Mouse (Mus musculus) megakaryocyte, adult 5-6 weeks (primary cell): Measurements from ENCODE around the gene Retsat. TPM values are rescaled to one million over a fixed set of nuclear protein-coding genes. Genes with fewer than 3 reads are reported as not detected.

ENCODE experiments used
- ATAC-seq: 2 replicates; pipeline ENCODE4 v1.8.0; 2016; ENCODE audit warnings: mild to moderate bottlenecking, inconsistent platforms; ENCODE audit not compliant: poor library complexity, severe bottlenecking
- total RNA-seq, 2 experiments: library from RNA; stranded (forward) in 1 of 2; stranded (reverse) in 1 of 2; fragments of 153-499, 151-499 nt in 1 of 2; fragments of 221-1000, 200-1000 nt in 1 of 2; gene quantifications; 2 replicates each; pipeline versions ENCODE4 v1.2.3 to v1.2.4; 2015 to 2017

Retsat gene
- total RNA-seq, 2 experiments from 2014 or later, result 5.2 to 7.2 TPM

DNA sequence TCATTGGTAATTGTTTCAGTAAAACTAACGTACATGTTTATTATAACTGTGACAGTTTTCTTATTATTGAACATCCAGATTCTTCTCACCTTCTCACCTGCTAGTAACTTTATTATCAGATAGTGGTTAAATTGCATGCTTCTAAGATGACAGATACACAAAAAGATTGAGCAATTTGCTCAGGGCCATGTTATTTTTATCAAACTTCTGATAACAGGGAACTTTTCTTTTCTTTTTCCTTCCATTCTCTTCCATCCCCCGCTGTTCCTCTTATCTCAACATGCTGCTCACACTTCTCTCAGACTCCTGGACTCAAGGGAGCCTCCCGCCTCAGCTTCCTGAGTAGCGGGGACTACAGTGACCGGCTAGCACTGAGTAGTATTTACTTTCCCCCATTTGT lies 22.6 kb downstream of the Retsat start:
- ATAC-seq, result no peak

DNA sequence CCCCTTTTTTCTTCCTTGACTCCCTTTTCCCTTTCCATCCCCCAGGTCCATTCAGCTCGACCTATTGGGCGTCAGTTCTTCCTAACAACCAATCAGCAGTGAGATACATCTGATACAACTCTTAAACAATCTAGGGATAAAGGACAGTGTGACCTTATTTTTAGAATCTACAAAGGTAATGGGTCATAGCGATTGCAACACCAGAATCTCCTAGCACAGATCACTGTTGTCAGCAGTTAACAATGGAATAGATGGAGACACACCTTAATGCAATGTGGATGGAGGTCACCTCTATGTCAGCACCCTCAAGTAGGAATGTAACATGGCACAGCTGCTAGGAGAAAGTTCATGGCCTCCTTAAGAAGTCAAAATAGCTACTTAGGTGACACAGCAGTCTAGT lies 24.6 kb downstream of the Retsat start:
- no peak for ATAC-seq

DNA sequence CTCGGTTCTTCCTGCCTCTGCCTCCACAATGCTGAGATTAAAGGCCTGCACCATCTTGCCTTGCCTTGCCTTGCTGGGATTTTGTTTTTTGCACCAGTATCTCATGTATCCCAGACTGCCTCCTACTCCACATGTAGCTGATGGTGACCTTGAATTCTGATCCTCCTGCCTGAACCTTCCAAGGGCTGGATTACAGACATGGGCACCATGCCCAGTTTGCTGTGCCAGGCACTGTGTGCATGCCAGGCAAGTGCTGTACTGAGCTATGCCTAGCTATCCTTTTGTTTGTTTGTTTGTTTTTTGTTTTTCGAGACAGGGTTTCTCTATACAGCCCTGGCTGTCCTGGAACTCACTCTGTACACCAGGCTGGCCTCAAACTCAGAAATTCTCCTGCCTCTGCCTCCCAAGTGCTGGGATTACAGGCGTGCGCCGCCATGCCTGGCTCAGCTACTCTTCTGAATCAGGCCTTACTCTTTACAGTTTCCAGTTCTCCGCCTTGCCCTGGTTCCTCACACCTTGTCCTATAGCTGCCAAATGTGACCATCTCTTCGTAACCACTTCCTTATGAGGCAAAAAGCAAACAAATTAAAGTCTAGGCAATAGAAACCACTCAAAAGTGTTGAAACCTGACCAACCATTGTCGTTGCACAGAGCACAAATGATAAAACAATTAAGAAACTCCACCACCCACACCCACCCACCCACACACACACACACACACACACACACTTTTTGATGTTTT lies 25.6 kb downstream of the Retsat start:
- peak; percentile 86 for ATAC-seq

DNA sequence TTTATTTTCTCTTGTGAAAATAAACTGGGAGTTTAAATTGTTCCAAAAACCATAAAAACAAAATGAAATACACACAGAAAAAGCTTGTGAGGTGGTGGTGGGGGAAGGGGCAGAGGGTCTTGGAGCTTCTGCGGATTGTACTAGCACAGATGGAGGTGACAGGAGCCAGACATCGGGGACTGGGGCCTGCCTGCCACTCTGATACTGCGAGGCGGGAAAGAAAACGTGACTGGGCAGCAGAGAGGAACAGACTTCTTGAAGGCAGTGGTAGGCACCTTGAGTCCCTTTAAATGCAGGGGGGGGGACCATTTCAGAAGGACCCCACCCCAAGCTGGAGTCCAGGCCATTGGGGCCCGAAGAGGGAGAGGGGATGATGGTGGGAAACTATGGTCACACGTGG lies 28.1 kb downstream of the Retsat start:
- no peak for ATAC-seq

DNA sequence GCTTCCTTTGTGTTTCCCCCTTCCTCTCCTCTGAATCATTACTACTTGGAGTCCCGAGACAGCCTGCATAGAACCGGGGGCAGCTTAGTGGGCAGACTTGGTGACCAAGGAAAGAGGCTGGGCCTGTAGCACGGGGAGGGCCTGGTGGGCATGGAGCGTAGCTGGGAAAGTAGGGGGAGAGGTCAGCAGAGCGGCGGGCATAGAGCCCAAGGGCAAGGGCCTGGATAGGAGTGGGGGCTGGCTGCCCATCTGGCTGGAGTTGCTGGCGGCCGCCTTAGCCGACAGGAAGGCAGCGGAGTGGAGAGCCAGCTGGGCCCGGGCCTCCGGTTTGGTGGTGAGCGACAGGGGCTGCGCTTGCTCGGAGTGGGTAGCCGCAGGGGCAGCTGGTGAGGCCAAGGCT lies 29.0 kb downstream of the Retsat start:
- no peak for ATAC-seq

DNA sequence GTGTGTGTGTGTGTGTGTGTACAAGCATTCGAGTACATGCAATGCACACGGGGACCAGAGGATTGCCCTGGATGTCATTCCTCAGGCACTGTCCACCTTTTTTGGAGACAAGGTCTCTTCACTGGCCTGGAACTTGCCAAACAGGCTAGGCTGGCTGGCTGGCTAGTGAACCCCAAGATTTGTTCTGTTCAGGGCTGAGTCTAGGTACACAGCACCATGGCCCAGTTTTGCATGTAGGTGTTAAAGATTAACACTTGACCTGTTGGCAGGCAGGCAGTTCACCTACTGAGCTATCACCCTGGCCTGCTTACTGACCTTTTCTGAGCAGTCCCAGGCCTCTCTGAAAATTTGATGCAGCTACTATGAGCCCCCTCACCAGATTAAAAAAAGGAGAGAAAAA lies 32.1 kb downstream of the Retsat start:
- no peak for ATAC-seq

DNA sequence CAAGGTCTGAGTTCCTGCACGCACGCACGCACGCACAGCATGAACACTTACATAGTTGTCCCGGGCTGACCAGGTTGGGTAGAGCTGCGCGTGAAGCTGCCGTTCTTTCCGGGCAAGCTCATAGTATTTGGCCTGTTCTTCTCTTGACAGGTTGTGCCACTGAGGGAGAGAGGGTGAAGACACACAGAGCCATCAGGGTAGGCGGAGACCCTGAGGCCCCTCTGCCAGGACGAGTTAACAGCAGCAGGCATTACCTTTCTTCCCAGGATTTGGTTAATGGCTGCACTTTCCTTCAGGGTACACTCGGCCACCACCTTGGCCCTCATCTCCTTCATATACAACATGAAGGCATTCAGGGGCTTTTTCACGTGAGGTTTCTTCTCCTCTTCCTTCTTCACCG lies 32.7 kb downstream of the Retsat start:
- no peak for ATAC-seq

DNA sequence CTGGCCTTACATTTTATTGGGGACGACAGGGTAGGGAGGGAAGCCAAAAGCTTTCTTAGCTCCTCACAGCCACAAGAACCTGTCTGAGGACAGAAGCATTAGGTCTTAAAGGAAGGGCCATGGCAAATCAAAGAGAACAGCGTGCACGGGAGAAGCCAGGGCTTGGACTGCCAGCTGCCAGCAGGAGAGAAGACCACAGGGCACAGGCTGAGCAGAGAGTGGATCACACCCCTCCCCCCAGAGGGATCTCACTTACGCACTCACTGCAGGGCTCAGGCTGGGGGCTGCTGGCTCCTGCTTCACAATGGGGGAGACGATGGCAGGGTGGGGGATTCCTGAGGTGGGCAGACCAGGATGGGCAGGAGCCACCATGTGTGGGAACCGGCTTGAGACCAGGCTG lies 33.4 kb downstream of the Retsat start:
- no peak for ATAC-seq

DNA sequence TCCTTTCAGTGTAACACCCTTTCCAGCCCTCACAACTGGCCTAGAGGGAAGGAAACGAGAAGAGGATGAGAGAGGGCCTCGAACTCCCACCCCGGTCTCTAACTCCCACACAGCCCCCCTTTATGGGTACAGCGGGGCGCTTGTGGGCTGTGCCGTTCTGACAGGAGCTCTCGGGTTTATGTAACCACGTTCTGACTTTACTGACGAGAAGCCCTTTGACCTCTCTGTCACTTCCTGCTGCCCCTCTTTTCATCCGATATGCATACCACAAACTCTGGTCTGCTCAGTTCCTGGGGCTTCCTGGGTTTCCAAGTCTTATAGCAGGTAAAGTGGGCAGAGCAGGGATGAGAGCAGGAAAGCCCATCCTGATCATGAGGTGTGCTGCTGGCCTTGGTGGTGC lies 36.0 kb downstream of the Retsat start:
- no peak for ATAC-seq

DNA sequence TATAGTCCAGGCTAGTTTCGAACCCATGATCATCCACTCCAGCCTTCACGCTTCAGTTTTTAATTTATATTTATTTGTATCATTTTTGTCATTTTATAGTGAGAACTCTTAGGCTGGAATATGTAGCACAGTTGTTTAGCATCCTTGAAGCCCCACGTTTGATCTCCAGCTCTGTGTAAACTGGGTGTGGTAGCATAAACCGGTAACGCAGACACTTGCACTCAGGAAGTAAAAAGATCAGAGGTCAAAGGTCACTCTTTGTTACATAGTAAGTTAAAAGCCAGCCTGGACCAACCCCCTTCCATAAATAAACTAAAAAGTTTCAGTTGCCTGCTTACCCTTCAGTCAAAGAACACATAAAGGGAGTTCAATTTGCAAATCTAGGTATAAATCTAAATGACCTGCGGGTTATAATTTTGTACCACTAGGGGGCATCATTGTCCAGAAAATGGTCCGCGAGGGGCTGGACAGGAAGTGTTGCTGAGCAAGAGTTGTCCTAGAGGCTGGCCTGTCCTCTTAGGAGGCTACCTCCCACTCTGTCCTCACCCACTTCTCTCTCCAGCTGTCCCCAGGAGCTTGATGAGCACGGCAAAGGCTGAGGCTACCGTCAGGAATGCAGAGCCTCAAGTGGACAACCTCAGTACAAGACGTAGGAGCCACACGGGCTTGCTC lies 37.6 kb downstream of the Retsat start:
- peak; percentile 94 for ATAC-seq

DNA sequence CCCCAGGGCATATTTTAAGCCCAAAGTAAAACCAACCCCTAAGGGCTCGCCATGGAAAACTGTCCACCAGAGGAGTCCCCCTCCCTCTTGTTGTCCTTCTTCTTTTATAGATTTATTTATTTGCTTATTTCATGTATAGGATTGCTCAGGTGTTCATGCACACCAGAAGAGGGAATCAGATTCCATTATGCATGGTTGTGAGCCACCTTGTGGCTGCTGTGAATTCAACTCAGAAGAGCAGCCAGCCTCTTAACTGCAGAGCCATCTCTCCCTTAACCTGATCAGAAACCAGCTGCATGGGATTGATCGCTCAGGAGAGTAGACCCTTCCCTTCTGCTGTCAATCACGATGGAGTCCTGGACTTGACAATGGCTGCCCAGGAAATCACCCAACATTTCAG lies 38.7 kb downstream of the Retsat start:
- no peak for ATAC-seq

DNA sequence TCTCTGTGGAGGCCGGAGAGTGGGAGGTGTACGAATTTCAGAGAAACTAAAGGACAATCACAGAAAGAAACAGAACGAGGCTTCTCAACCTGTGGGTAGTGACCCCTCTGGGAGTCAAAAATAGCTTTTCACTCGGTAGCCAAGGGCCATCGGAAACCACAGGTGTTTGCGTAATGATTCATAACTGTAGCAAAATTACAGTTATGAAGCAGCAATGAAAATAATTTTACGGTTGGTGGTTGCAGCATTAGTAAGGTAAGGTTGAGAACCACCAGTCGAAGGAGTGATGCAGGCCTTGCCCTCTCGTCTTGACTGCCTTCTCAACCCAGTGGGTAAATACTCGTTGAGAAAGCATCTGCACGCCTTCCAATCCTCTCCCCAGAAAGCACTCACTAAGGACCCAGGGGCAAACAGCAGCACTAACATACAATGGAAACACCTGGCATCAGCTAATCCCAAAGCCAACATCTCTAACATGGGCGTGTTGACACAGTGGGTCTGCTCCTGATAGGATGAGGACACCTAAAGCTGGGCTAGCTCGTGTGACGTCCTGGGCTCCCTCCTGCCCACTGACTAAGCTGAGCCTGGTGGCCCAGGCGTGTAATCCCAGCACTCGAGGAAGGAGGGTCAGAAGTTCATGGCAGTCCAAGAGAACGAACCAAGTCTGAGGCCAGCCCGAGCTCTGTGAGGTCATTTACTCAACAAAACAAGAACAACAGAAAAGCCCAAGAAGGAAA lies 43.1 kb downstream of the Retsat start:
- ATAC-seq, result peak; percentile 20; the same call in 1 of the 2 replicates

DNA sequence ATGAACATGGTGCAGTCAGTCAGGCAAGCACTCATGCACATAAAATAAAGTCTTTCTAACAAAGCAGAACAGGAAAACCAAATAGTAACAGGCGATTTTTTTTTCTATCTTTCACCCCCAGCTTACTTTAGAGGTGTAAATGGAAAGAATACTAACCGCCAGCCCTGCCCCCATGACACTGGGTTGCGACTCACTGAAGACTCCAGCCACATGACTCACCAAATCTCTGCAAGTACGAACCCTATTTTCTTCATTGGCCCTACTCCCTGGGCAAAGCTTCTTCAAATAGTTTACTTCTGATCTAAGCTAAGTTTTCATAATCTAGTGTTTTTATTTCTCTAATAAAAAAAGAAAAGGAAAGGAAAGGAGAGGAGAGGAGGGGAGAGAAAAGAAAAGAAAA lies 46.3 kb downstream of the Retsat start:
- 0 out of 2 replicates have a peak, but pooled peaks have one; percentile 19 for ATAC-seq

DNA sequence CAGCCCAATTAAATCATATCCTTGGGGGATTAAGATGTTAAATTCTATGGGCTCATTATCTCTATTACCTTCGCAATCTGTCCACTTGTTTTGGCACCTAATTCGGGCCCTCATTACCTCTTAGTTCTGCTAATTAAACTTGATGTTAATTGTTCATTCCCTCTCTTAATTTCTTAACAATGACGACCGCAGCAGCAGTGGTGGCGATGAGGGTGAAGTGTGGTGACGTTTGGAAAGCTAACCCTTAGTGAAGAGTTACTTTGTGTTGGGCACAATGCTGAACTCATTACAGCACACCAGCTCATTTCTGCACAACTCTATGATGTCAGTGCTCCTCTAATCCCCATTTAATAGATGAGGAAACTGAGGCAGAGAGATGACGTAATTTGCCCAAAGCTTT lies 47.1 kb downstream of the Retsat start:
- ATAC-seq, result no peak

DNA sequence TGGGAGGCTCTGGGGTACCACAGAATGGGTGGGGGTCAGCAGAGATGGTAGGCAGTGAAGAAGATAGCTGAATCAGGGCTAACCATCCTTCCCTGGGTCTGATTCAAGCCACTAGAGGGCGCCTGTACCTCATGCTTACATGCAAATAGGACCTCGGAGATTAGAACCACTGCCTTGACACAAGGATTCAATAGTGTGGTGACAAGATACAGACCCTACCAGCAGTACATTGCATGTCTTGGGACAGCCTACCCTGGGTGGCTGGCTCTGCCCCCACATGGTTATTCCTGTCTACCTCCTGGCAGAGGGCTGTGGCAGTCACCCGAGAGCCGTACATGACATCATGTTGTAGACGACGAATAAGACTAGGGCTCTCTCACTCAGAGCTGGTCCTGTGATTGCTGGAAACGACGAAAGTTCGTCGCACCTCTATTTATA lies 49.1 kb downstream of the Retsat start:
- ATAC-seq, result peak; percentile 68

DNA sequence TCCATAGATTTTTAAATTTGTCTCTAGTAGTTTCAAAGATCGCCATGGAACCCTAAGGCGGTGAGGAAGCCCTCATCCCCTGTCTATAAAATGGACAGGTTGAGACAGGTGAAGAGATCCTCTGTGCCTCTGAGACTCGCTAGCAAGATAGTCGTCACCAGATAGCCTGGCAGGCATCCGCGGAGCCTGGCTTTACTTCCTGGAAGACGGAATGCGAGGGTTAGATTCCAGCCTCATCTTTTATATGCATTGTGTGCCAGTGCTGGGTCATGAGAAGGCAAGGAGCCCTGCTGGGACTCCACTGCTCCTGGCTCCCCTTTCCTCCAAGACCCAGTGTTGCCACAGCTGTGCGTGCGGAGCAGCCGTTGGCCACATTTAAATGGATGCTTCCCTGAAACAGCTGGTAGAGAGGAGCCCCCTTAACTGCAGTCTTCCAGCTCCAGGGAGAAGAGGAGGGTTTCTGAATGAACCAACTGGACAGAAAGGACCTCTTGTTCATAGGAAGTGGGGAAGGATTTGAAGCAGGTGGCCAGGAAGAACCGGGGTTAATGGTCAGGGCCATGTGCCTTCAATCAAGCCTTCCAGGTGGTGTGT lies 49.8 kb downstream of the Retsat start:
- no peak for ATAC-seq

DNA sequence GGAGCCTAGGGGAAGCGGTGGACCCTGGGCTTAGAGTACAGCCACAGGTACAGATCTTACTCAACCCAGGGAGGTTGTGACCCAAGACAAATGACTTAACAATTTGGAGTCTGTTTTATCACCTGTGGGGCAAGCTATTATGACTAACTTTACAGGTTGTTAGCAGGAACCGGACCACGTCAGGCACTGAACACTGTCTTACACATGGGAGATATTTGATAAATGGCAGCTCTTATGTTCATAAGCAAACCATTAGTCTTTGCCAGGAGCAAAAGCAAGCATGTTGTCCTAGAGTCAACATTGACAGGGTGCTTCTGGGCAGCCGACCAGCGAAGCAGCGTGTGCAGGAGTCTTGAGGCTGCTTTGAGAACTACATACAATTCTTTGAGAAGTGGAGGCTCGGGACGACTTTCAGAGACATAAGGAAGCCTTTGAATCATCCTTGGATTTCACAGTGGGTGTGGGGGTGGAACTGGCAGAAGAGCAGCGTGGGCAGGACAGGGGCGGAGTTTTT lies 52.1 kb downstream of the Retsat start:
- no peak for ATAC-seq

DNA sequence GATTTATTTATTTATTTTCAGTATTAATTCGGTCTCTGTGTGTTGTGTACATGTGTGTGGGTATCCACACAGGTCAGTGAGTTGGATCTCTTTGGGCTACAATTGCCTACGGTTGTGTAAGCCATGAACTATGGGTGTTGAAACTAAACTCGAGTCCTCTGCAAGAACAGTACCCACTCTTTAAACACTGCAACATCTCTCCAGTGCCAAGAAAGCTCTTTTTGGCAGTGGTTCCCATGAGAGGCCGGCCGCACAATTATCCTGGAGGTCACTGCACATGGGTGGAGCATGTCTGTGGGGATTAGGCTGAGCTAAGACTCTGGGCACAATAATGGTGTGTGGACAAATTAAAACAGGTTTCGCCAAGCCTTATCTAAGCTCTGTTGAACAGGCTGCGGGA lies 55.1 kb downstream of the Retsat start:
- no peak for ATAC-seq

DNA sequence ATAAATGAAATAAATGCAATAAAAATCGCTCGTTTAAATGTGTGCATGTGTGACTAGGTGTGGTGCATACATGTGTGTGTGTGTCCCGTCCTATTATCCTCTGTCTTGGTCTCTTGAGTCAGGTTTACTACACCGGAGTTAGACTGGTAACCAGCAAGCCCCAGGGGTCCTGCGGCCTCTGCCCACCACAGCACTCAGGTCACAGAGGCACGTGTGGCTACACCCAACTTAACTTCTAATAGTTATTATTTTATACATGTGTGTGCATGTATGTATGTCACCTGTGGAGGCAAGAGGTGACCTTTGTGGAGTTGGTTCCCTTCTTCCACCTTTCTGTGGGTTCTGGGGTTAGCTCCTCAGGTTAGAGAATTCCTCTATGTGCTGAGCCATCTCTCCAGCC lies 56.1 kb downstream of the Retsat start:
- ATAC-seq, result no peak

DNA sequence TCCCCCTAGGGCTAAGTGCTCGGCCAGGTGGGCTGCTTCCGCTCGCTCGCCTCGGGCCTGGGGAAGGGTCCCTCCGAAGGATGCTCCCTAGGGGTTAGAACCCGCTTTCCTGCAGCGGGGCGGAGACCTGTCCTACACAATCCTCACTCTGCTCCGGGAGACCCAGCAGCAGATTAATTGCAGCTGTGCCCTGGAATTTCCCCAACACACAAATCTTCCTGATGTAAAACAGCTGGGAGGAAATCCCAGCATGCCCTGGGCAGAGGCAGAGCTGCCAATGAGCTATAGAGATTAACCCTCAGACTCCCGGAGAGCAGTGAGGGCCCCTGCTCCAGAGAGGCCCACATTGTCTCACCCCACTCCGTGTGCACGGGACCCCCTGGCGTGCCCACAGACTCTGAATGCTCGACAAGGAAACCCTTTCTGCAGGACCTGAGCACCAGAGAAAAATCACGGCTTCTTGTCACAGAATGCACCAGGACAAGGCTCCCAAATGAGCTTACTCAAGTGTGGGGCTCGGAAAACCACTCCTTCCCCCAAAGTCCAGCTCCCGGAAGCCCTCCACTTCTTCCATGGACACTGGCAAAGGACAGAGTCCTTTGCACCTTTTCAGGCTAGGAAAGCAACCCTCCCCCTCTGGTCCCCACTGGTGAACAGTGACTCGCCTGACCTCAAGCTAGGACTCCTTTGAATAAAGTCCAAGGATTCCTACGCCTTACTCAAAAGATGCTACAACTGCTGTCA lies 57.2 kb downstream of the Retsat start:
- ATAC-seq, result no peak

DNA sequence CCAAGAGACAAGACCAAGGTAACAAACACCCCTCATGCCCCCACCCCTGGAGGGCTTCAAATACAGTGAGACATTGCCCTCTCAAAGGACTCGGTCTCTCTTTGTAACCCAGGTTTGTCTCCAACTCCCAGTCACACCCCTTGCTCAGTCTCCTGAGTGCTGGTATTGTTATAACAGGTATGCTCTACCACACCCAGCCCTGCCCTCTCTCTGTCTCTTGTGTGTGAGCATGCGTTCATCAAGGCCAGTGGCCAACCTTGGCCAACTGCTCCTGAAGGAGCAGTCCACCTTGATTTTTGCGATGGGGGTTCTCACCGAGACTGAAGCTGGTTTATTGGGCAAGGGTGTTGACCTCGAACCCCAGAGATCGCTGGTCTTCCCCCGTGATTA lies 57.8 kb downstream of the Retsat start:
- no peak for ATAC-seq
